Mouse (Mus musculus) cerebellum, adult 18-20 months (tissue): ENCODE measurements around the gene Vmn1r205.
"Not testable (repeated sequence)": the region's sequence is repeated elsewhere in the genome, so short reads cannot be mapped to it uniquely, and the experiment has no call there.

ENCODE experiments used
- DNase-seq, 2 experiments: peaks; one replicate each; pipeline ENCODE4 v3.0.0; 2021

Gene Vmn1r205

DNA sequence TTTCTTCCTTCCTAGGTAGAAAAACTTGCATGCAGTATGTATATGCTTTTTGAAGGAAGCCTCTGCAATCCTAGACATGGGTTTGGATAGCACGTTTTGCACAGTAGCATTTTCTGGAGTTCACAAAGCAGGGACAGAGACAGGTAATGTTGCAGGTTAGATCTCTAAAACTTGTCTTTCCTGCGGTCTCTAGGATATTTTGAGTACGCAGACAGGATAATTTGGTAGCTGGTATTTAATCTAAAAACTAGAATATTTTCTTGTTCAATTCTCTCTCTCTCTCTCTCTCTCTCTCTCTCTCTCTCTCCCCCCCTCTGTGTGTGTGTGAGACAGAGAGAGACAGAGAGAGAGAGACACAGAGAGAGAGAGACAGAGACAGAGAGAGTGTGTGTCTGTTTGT lies at the start of gene Vmn1r205:
Gene Vmn1r205 (minus strand): TSS at position 101 of the 400 bp plus-strand sequence.
- DNase-seq, result no peak

DNA sequence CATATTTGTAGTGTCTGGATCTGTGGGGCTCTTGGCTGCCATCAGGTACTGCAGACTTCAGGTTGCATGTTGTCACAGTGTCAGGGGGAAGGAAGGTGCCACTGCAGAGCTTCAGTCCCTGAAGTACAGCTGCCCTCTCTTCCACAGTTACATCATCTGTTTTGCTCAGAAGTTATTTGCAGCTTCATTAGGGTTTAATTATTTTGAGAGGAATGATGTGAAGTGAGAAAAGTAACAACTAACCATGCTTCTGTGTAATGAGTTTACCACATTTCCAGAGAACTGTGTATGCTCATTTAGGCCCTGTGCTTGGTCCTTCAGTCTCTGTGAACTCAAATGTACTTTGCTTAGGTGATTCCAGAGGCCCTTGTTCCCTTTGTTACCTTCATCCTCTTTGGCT lies 31.4 kb upstream of the Vmn1r205 start, which contains the start of gene Vmn1r206:
Gene Vmn1r206 (minus strand): TSS at position 101 of the 400 bp plus-strand sequence.
- DNase-seq, result not testable (repeated sequence)

DNA sequence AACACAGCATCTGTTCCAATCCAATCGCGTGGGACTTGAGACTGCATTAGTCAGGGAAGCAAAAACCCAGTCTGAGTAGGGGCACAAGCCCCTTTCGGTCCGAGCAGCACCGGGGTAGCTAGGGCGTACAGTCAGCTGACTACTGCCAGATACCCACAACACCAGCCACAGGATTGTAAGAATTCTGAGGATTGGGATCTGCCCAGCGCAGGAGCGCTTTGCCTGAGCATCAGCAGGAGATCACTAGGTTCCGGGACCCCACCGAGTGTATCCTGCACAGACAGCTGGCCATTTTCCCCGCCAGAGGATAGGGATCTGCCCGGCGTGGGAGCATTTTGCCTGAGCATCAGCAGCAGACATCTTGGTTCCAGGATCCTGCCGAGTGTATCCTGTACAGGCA lies 9.5 kb downstream of the Vmn1r205 start:
- DNase-seq, result not testable (repeated sequence)

DNA sequence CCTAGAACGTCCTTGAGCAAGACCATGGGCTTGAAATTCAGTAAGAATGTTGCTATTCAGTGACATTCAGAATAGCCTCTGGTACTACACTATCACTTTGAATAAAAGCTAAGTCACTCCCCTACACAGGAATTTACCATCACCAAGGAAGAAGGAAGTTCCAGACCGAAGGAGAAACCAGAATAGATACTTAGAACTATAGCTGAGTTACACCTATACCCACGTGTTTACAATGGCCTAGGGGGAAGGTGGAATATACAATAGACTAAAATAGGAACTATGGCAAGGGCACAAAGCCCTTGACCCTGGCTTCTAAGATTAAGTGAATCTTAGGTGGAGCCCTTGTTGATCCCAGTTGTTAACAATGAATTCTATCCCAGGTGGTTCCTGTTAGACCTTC lies 17.9 kb downstream of the Vmn1r205 start:
- not testable (repeated sequence) for DNase-seq

DNA sequence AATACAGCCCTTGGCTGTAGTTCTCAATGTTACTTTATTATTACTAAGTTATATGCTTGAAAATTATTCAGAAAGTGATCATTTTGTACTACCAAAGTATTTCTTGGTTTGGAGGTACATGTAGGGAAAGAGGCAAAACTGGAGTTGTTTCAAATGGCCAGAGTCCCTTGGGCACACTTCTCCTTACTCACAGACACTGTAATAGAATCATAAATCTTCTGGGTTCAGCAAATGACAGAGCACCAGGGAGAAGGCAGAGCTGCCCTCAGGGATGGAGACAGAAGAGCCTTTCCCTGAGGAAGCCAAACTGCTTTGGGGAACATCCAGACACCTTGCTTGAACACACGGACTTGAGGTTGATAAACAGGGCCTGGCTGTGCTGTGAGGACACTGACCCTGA lies 39.9 kb downstream of the Vmn1r205 start, which contains the start of gene Vmn1r204:
Gene Vmn1r204 (plus strand): TSS at position 301 of the 400 bp plus-strand sequence.
- DNase-seq, result not testable (repeated sequence)
